Mouse (Mus musculus) ovary, postnatal 36 days (tissue): Measurements from ENCODE around the gene Olfr1459.

Experiments
- DNase-seq: peaks from one replicate; pipeline ENCODE4 v3.0.0; 2022; ENCODE audit warnings: low spot score, mixed read lengths

The Olfr1459 gene

DNA sequence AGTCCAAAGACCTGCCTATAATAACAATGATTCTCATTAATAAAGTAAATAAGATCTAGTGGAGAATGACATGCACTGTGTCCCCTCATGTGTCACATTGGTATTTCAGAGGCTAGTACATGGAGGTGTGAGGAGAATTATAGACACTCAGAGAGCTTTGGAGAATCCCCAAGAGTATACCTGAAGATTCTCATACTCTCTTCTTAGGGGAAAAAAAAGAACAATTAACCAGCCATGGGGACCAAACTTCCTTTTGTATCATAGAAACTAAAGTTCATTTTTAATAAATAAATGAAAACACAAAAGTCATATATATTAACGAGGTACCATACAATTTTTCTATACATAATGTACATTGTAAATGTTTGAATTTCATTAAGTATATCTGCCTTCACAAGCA, at the start of gene Olfr1459:
Gene Olfr1459, minus strand, starts transcription at position 101 of the 400 bp plus-strand sequence.
- no peak for DNase-seq

GRCm38 (mm10) chr19:13185434-13185833, 36.1 kb upstream of the Olfr1459 start, which contains the start of gene Olfr1462:
TSS of gene Olfr1462 (plus strand) at chr19:13185734.
- DNase-seq: no peak

DNA sequence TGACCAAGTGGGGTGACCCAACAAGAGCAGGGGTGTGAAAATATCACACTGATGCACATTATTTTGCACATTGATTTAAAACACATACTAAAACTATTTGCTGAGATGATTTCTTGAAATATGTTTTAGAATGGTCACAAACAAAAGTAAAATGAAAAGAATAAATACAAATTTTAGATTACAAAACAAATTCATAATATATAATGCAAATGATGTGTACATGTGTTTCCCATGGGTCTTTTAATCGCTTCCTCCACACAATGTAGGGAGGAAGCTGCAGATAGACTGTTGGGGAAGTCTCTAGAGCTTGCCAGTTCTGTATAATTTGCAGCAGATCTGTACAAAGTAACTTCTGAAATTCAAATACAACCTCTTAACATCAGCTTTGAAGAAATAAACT, 13.4 kb upstream of the Olfr1459 start, which contains the start of gene Olfr1461:
Gene Olfr1461, plus strand, starts transcription at position 301 of the 400 bp plus-strand sequence.
- no peak for DNase-seq

DNA sequence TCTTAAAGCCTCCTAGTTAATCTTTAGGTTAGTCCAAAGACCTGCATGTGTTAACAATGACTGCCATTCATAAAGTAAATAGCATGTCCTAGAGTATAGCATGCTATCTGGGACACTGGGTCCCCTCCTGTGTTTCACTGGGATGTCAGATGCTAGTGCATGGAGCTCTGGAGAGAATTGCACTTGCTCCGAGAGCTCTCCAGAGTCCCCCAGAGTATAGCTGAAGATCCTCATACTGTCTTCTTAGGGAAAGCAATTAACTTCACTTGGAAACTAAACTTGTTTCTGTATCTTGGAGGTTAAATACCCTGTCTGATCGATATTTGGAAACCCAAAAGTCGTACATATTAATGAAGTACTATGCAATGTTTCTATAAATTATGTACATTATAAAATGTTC, 42.7 kb downstream of the Olfr1459 start, which contains the start of gene Olfr1458:
Gene Olfr1458, minus strand, starts transcription at position 101 of the 400 bp plus-strand sequence.
- DNase-seq: no peak

GRCm38 (mm10) chr19:13097791-13098190, 51.6 kb downstream of the Olfr1459 start, which contains the start of gene Olfr1457:
TSS of gene Olfr1457 (minus strand) at chr19:13097891.
- DNase-seq: no peak

- DNase-seq: no peak
These were observed 55.4 kb downstream of the Olfr1459 start for GRCm38 (mm10) chr19:13093908-13094307.
